Mouse (Mus musculus) heart, embryonic 12.5 days (tissue): ENCODE measurements around the gene Olfr1370. TPM values are rescaled to one million over a fixed set of nuclear protein-coding genes. Genes with fewer than 3 reads are reported as not detected.

Source experiments
- ATAC-seq: fragments of 200-750 bp; cut with Nextera tagmentation; 2 replicates; pipeline ENCODE4 v1.8.0; 2017; ENCODE audit warnings: moderate TSS enrichment, moderate library complexity; ENCODE audit not compliant: insufficient number of reproducible peaks, low FRiP score
- H3K27ac ChIP-seq: fragments of 300-500 bp; sonication (generic); 2 replicates; pipeline ENCODE4 v1.5.1; 2016; ENCODE audit warnings: mild to moderate bottlenecking, moderate library complexity; ENCODE audit not compliant: poor library complexity, severe bottlenecking
- H3K27me3 ChIP-seq: fragments of 300-500 bp; sonication (generic); replicated peaks from 2 replicates; pipeline ENCODE4 v1.6.1; 2016; ENCODE audit warnings: mild to moderate bottlenecking, moderate library complexity
- H3K36me3 ChIP-seq: fragments of 300-500 bp; sonication (generic); 2 replicates; pipeline ENCODE4 v1.6.1; 2016; ENCODE audit warnings: mild to moderate bottlenecking, moderate library complexity
- H3K4me1 ChIP-seq: fragments of 300-500 bp; sonication (generic); replicated peaks from 2 replicates; pipeline ENCODE4 v1.6.1; 2016; ENCODE audit warnings: mild to moderate bottlenecking
- H3K4me2 ChIP-seq: fragments of 300-500 bp; sonication (generic); 2 replicates; pipeline ENCODE4 v1.6.1; 2016; ENCODE audit warnings: mild to moderate bottlenecking, moderate library complexity
- H3K4me3 ChIP-seq: fragments of 300-500 bp; sonication (generic); 2 replicates; pipeline ENCODE4 v1.5.1; 2016; ENCODE audit warnings: mild to moderate bottlenecking
- H3K9ac ChIP-seq: fragments of 300-500 bp; sonication (generic); 2 replicates; pipeline ENCODE4 v1.6.1; 2016; ENCODE audit warnings: mild to moderate bottlenecking, moderate library complexity
- H3K9me3 ChIP-seq: fragments of 300-500 bp; sonication (generic); replicated peaks from 2 replicates; pipeline ENCODE4 v1.6.1; 2016; ENCODE audit warnings: mild to moderate bottlenecking, moderate library complexity
- WGBS: fragments of 180-500 bp; shearing (Covaris S2); methylation state at CpG from one replicate; pipeline ENCODE4 v1.1.7; 2016; 5-methylcytosine and 5-hydroxymethylcytosine counted together
- polyA plus RNA-seq: library from polyadenylated mRNA; unstranded; fragments of >200 nt; fragmentation: Nextera tagmentation; extraction: Ambion mirVana; gene quantifications from 2 replicates; pipeline ENCODE4 v1.2.1, GENCODE M21; 2016

Gene Olfr1370
- polyA plus RNA-seq, 1 experiment from 2014 or later = not detected

DNA sequence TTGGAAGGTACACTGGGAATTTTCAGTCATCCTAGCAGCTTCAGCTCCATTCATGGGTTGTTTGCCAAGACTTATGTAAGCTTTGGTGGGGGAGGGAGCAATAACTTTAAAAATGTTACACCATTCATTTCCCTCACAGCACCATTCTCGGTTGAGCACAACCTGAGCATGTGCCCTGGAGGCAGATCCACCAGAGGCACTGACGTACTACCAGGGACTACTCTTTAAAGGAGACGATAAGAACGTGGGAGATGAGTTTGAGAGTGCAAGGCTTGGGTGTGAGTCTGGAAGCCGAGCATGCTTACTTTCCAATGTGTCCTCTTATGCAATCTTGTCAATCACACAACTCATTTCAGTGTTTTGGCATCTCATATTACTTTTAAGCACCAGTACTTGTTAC lies 49.9 kb downstream of the Olfr1370 start:
- Histone ChIP-seq H3K4me1 (no peaks in the 10 kb centered on the region), H3K27ac (no peak overlapping the region), H3K9me3 (no peaks in the 10 kb centered on the region), H3K9ac (no peak overlapping the region), H3K4me2 (no peak overlapping the region), H3K4me3 (no peak overlapping the region), H3K27me3 (no peaks in the 10 kb centered on the region), H3K36me3 (no peaks in the 10 kb centered on the region)
- ATAC-seq = no peak
- WGBS = 81% methylated on average over 5 of the region's 5 CpGs

Other genes with a start within 250 kb of the Olfr1370 start
- gene Olfr1369-ps1, start 36.5 kb upstream of the Olfr1370 start, polyA plus RNA-seq = not detected in 2 replicates
- gene Olfr263, start 54.7 kb upstream of the Olfr1370 start, polyA plus RNA-seq = not detected in 2 replicates
- not detected in 2 replicates for gene Olfr1368, start 70.9 kb upstream of the Olfr1370 start, polyA plus RNA-seq
- gene Trim27, start 104.5 kb upstream of the Olfr1370 start, polyA plus RNA-seq = 98.2 and 103 TPM in 2 replicates
- not detected in 2 replicates for gene Gpx5, start 217.8 kb upstream of the Olfr1370 start, polyA plus RNA-seq
- gene Gpx6, start 237.2 kb upstream of the Olfr1370 start, polyA plus RNA-seq = not detected in 2 replicates